Mouse (Mus musculus): ENCODE measurements around the gene Atp8a2. TPM values are rescaled to one million over a fixed set of nuclear protein-coding genes. Genes with fewer than 3 reads are reported as not detected.

Atp8a2 gene
- polyA plus RNA-seq, 1 experiment from 2014 or later = 0.59 TPM

DNA sequence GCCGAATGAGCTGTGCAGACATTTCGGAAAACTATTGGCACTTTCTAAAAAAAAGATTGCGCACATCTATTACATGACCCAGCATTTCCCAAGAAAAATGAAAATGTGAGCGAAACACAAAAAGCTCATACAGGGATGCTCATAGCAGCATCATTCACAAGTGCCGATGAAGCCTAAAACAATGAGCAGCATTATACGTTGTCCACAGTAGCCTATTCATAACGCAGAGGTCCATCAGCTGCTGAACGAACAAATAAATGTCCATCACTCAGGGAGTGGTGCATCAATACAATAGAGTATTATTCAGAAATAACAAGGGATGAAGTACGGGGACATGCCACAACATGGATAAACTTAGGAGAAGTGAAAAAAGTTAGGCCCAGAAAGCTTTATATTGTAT lies 416.6 kb downstream of the Atp8a2 start:
- Histone ChIP-seq H3K27me3 (ENCODE audit: insufficient read depth, low read length) (no peaks in the 10 kb centered on the region), H3K4me2 (ENCODE audit: low read length) (no peak overlapping the region), H3K9me3 (replicated peaks; ENCODE audit: low read length) (no peaks in the 10 kb centered on the region), H3K9ac (ENCODE audit: low read depth, low read length) (no peak overlapping the region), H3K4me1 (replicated peaks; ENCODE audit: insufficient read depth, low read length) (no peaks in the 10 kb centered on the region), H3K4me3 (replicated peaks; ENCODE audit: low read depth, low read length) (no peak overlapping the region), H3K36me3 (ENCODE audit: insufficient read depth, low read length) (no peaks in the 10 kb centered on the region), H3K27ac (no peak overlapping the region)
- DNase-seq (ENCODE audit: low spot score) = no peak
- no peak for ATAC-seq (replicated peaks; ENCODE audit: low FRiP score, low read depth)
- WGBS = 93% methylated on average over 9 of the region's 9 CpGs
- TF ChIP-seq CTCF (IDR thresholded peaks at IDR 0.05; ENCODE audit: low read depth) = no peak

GRCm38 (mm10) chr14:59762227-59762626 lies 434.8 kb downstream of the Atp8a2 start:
- H3K27ac ChIP-seq = no peak overlapping the region
- no peaks in the 10 kb centered on the region for H3K4me1 ChIP-seq (replicated peaks; ENCODE audit: insufficient read depth, low read length)
- no peak overlapping the region for H3K4me3 ChIP-seq (replicated peaks; ENCODE audit: low read depth, low read length)
- whole genome bisulfite sequencing = 59% methylated on average over 3 of the region's 3 CpGs
- H3K27me3 ChIP-seq (ENCODE audit: insufficient read depth, low read length) = no peaks in the 10 kb centered on the region
- H3K4me2 ChIP-seq (ENCODE audit: low read length) = no peak overlapping the region
- DNase-seq (ENCODE audit: low spot score) (no peak), ATAC-seq (replicated peaks; ENCODE audit: low FRiP score, low read depth) (no peak)
- H3K9me3 ChIP-seq (replicated peaks; ENCODE audit: low read length) = no peaks in the 10 kb centered on the region
- H3K36me3 ChIP-seq (ENCODE audit: insufficient read depth, low read length) = no peaks in the 10 kb centered on the region
- TF ChIP-seq CTCF (IDR thresholded peaks at IDR 0.05; ENCODE audit: low read depth) = no peak
- H3K9ac ChIP-seq (ENCODE audit: low read depth, low read length) = no peak overlapping the region

DNA sequence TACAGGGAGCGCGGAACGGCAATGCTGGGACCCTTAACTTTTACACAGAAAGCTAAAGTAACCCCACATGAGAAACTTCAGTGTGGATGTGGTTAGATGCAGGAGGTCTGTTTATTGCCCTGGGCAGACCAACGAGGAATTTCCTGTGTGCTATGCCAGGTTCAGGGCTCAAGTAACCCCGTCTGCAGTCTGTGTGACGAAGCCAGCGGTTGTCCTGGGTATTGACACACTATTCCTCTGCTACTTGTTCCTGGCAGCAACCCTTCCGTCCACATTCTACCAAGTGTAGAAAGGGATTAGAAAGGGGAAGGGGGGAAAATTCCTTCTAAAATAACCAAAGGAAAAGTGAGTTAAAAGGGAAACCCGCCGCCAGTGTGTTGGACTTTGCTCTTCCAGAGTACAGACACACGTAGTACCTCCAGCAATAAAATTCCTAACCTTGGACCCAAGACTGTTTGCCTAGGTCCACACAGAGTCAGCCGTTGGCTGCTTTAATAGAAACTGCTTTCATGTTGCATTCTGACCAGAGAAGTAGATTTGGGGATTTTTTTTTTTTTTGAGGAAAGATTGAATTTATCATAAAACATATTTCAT lies 437.0 kb downstream of the Atp8a2 start:
- no peak overlapping the region for H3K9ac ChIP-seq (ENCODE audit: low read depth, low read length)
- H3K36me3 ChIP-seq (ENCODE audit: insufficient read depth, low read length) = no peaks in the 10 kb centered on the region
- ATAC-seq (replicated peaks; ENCODE audit: low FRiP score, low read depth) (no peak), DNase-seq (ENCODE audit: low spot score) (peak; percentile 18)
- no peak for TF ChIP-seq CTCF (IDR thresholded peaks at IDR 0.05; ENCODE audit: low read depth)
- H3K27ac ChIP-seq = no peak overlapping the region
- H3K4me1 ChIP-seq (replicated peaks; ENCODE audit: insufficient read depth, low read length) = no peaks in the 10 kb centered on the region
- H3K27me3 ChIP-seq (ENCODE audit: insufficient read depth, low read length) = no peaks in the 10 kb centered on the region
- no peak overlapping the region for H3K4me2 ChIP-seq (ENCODE audit: low read length)
- WGBS = 49% methylated on average over 12 of the region's 12 CpGs
- H3K4me3 ChIP-seq (replicated peaks; ENCODE audit: low read depth, low read length) = no peak overlapping the region
- no peaks in the 10 kb centered on the region for H3K9me3 ChIP-seq (replicated peaks; ENCODE audit: low read length)

GRCm38 (mm10) chr14:59759196-59759839 lies 437.7 kb downstream of the Atp8a2 start:
- H3K9ac ChIP-seq (ENCODE audit: low read depth, low read length) = no peak overlapping the region
- 73% methylated on average over 15 of the region's 15 CpGs for WGBS
- H3K4me1 ChIP-seq (replicated peaks; ENCODE audit: insufficient read depth, low read length) = no peaks in the 10 kb centered on the region
- H3K4me3 ChIP-seq (replicated peaks; ENCODE audit: low read depth, low read length) = no peak overlapping the region
- no peaks in the 10 kb centered on the region for H3K9me3 ChIP-seq (replicated peaks; ENCODE audit: low read length)
- H3K4me2 ChIP-seq (ENCODE audit: low read length) = no peak overlapping the region
- H3K27me3 ChIP-seq (ENCODE audit: insufficient read depth, low read length) = no peaks in the 10 kb centered on the region
- ATAC-seq (replicated peaks; ENCODE audit: low FRiP score, low read depth) = no peak
- no peaks in the 10 kb centered on the region for H3K36me3 ChIP-seq (ENCODE audit: insufficient read depth, low read length)
- TF ChIP-seq CTCF (IDR thresholded peaks at IDR 0.05; ENCODE audit: low read depth) = no peak
- no peak overlapping the region for H3K27ac ChIP-seq
- peak; percentile 32 for DNase-seq (ENCODE audit: low spot score)

- Histone ChIP-seq H3K9me3 (replicated peaks; ENCODE audit: low read length) (no peaks in the 10 kb centered on the region), H3K36me3 (ENCODE audit: insufficient read depth, low read length) (no peaks in the 10 kb centered on the region), H3K9ac (ENCODE audit: low read depth, low read length) (no peak overlapping the region), H3K4me3 (replicated peaks; ENCODE audit: low read depth, low read length) (no peak overlapping the region), H3K4me2 (ENCODE audit: low read length) (no peak overlapping the region), H3K27me3 (ENCODE audit: insufficient read depth, low read length) (no peaks in the 10 kb centered on the region), H3K4me1 (replicated peaks; ENCODE audit: insufficient read depth, low read length) (no peaks in the 10 kb centered on the region), H3K27ac (no peak overlapping the region)
- no peak for ATAC-seq (replicated peaks; ENCODE audit: low FRiP score, low read depth)
- 78% methylated on average over 3 of the region's 3 CpGs for WGBS
- no peak for DNase-seq (ENCODE audit: low spot score)
- no peak for TF ChIP-seq CTCF (IDR thresholded peaks at IDR 0.05; ENCODE audit: low read depth)
Observed at GRCm38 (mm10) chr14:59752401-59752800, 444.6 kb downstream of the Atp8a2 start.

GRCm38 (mm10) chr14:59750005-59750404 lies 447.0 kb downstream of the Atp8a2 start:
- Histone ChIP-seq H3K4me3 (replicated peaks; ENCODE audit: low read depth, low read length) (no peak overlapping the region), H3K4me2 (ENCODE audit: low read length) (no peak overlapping the region), H3K27me3 (ENCODE audit: insufficient read depth, low read length) (no peaks in the 10 kb centered on the region), H3K9ac (ENCODE audit: low read depth, low read length) (no peak overlapping the region), H3K9me3 (replicated peaks; ENCODE audit: low read length) (no peaks in the 10 kb centered on the region), H3K27ac (no peak overlapping the region), H3K4me1 (replicated peaks; ENCODE audit: insufficient read depth, low read length) (no peaks in the 10 kb centered on the region), H3K36me3 (ENCODE audit: insufficient read depth, low read length) (no peaks in the 10 kb centered on the region)
- WGBS = 89% methylated on average over 6 of the region's 6 CpGs
- no peak for TF ChIP-seq CTCF (IDR thresholded peaks at IDR 0.05; ENCODE audit: low read depth)
- no peak for DNase-seq (ENCODE audit: low spot score)
- ATAC-seq (replicated peaks; ENCODE audit: low FRiP score, low read depth) = no peak

Measured in kidney, postnatal 0 days (tissue).